Mouse (Mus musculus) embryonic stem cell, embryonic (primary cell): ENCODE results near the gene Tlcd1.

Source experiments
- CTCF ChIA-PET, 4 experiments: fragments of 300-600 bp in 2 of 4; fragments of 350-600 bp in 2 of 4; sonication (Branson Sonifier 250); formaldehyde crosslinking; loops; one replicate each; lab custom pipeline; 2022; ENCODE audit warnings: inconsistent platforms in 2 of 4; lab: Charles Lee
- POLR2A ChIA-PET, 4 experiments: fragments of 300-600 bp in 2 of 4; fragments of 350-600 bp in 2 of 4; sonication (Branson Sonifier 250); formaldehyde crosslinking; loops; one replicate each; lab custom pipeline; 2022; ENCODE audit warnings: antibody characterized with exemption in 4 of 4, inconsistent platforms in 1 of 4; lab: Charles Lee

Tlcd1 gene

GRCm38 (mm10) chr11:78153778-78154177, 22.7 kb upstream of the Tlcd1 start:
- ChIA-PET CTCF (no interaction called here), POLR2A (interaction anchor here in 3 of 4 experiments (0.5 to 3.4 kb wide), 6 partner anchors 8 to 556 kb away, joined by 3 to 18 read pairs (median 4); partner anchors contain the start of genes Fam222b (in 1 of the 3) and Rpl23a (in 1 of the 3))

DNA sequence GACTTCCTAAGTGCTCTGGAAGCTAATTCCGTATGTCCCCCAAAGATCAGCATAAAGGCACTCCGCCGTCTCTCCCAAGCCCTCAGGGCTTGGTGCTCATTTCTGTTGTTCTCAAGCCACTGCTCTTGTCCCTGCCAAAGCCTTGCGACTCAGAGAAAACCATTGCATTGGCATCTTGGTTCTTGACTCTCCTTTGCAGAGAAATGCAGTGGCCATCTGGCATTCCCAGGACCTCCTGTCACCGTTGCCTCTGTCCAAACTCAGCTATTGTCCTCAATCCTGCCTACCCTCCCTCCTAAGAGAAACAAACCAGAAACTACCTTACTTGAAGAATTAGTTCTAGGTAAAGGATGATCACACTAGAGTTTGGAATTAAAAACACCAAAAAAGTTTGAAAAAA, 20.8 kb upstream of the Tlcd1 start:
- POLR2A ChIA-PET: interaction anchor here in 3 of 4 experiments (0.9 to 18.3 kb wide), 9 partner anchors 8 to 75 kb away, joined by 3 to 438 read pairs (median 4); partner anchors contain the start of genes Nek8 (in 2 of the 3), Rpl23a (in 2 of the 3), Tlcd1 (in 2 of the 3) and Eral1 (in 1 of the 3)

GRCm38 (mm10) chr11:78156156-78156699, 20.3 kb upstream of the Tlcd1 start:
- ChIA-PET POLR2A (interaction anchor here in 2 of 4 experiments (0.7 to 19.7 kb wide), 8 partner anchors 8 to 61 kb away, joined by 3 to 461 read pairs (median 4); partner anchors contain the start of genes Nek8 (in 2 of the 2), Rpl23a (in 2 of the 2), Tlcd1 (in 2 of the 2) and Fam222b (in 1 of the 2)), CTCF (interaction anchor here in 2 of 4 experiments (0.7 to 2.4 kb wide), 3 partner anchors 15 to 701 kb away, joined by 3 to 12 read pairs (median 5); no protein-coding TSS in a partner anchor)

More for the DNA sequence above, 20.8 kb upstream of the Tlcd1 start:
- CTCF ChIA-PET: interaction anchor here in 2 of 4 experiments (0.7 to 2.4 kb wide), 4 partner anchors 16 to 702 kb away, joined by 3 to 12 read pairs (median 4); no protein-coding TSS in a partner anchor

DNA sequence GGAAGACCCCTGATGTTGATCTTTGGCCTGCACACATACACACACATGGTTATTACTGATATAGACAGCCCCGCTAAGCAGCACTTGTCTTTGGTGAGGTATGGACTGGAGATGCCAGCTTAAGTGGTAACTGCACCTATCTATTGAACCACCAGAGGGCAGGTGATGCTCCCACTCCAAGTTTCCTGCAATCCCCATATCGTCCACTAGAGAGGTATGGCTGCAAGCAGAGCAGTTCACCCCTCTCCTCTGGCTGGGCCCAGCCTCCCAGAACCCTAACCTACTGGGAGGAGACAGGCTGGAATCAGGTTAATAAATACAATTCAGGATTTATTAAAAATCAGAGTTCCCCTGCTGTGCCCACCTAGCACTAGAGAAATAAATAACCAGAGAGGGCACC, 17.4 kb upstream of the Tlcd1 start:
- ChIA-PET POLR2A (interaction anchor here (0.6 to 19.7 kb wide), 21 partner anchors 8 to 177 kb away, joined by 3 to 461 read pairs (median 4); partner anchors contain the start of genes Rpl23a (in 3 of the 4), Nek8 (in 2 of the 4), Tlcd1 (in 2 of the 4) and Fam222b (in 1 of the 4)), CTCF (interaction anchor here (0.6 to 5.6 kb wide), 35 partner anchors 11 to 188 kb away, joined by 3 to 85 read pairs (median 4); partner anchors contain the start of genes Nek8 (in 2 of the 4), Tlcd1 (in 2 of the 4), Dhrs13 (in 1 of the 4) and Fam222b (in 1 of the 4))

DNA sequence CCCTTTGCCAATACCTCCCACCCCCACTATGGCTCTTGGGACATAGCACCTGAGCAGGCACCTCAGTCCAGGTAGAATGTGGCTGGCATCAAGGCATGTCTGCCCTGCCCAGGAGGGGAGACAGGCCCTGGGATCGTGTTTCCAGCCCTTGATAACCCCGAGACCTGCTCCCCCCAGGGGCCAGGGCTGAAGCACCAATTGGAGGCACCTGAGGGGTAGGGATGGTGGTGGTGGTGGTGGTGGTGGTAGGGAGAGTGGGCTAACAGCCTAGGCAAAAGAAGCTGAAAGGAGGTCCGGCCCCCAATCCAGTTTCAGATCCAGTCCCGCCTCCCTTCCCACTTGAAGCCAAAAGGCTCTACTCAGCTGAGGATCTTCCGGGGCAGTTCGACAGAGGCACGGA, 17.0 kb upstream of the Tlcd1 start:
- CTCF ChIA-PET: interaction anchor here (0.6 to 5.6 kb wide), 25 partner anchors 11 to 188 kb away, joined by 3 to 85 read pairs (median 5); partner anchors contain the start of genes Nek8 (in 2 of the 4), Tlcd1 (in 2 of the 4), Dhrs13 (in 1 of the 4) and Eral1 (in 1 of the 4)
- POLR2A ChIA-PET: interaction anchor here (0.6 to 19.7 kb wide), 17 partner anchors 8 to 178 kb away, joined by 3 to 461 read pairs (median 4); partner anchors contain the start of genes Nek8 (in 2 of the 4), Rpl23a (in 2 of the 4), Tlcd1 (in 2 of the 4) and Phf12 (in 1 of the 4)

GRCm38 (mm10) chr11:78160171-78160570, 16.3 kb upstream of the Tlcd1 start:
- POLR2A ChIA-PET: interaction anchor here in 3 of 4 experiments (0.6 to 19.7 kb wide), 11 partner anchors 7 to 178 kb away, joined by 3 to 461 read pairs (median 5); partner anchors contain the start of genes Nek8 (in 2 of the 3), Rpl23a (in 2 of the 3), Tlcd1 (in 2 of the 3) and Phf12 (in 1 of the 3)
- CTCF ChIA-PET: interaction anchor here (0.6 to 5.6 kb wide), 13 partner anchors 10 to 189 kb away, joined by 3 to 85 read pairs (median 7); partner anchors contain the start of genes Nek8 (in 2 of the 4), Tlcd1 (in 2 of the 4) and Eral1 (in 1 of the 4)

GRCm38 (mm10) chr11:78160675-78161074, 15.8 kb upstream of the Tlcd1 start:
- ChIA-PET POLR2A (interaction anchor here in 3 of 4 experiments (0.6 to 19.7 kb wide), 12 partner anchors 7 to 179 kb away, joined by 3 to 461 read pairs (median 5); partner anchors contain the start of genes Nek8 (in 2 of the 3), Rpl23a (in 2 of the 3), Tlcd1 (in 2 of the 3) and Phf12 (in 1 of the 3)), CTCF (interaction anchor here (0.6 to 5.6 kb wide), 9 partner anchors 10 to 141 kb away, joined by 3 to 85 read pairs (median 8); partner anchors contain the start of genes Nek8 (in 1 of the 4) and Tlcd1 (in 1 of the 4))

- ChIA-PET CTCF (interaction anchor here in 2 of 4 experiments (0.6 to 5.6 kb wide), 5 partner anchors 9 to 61 kb away, joined by 3 to 85 read pairs (median 4); no protein-coding TSS in a partner anchor), POLR2A (interaction anchor here in 2 of 4 experiments (1.1 to 19.7 kb wide), 7 partner anchors 8 to 177 kb away, joined by 3 to 461 read pairs (median 5); partner anchors contain the start of genes Nek8 (in 2 of the 2), Rpl23a (in 2 of the 2), Tlcd1 (in 2 of the 2) and Eral1 (in 1 of the 2))
Measured at GRCm38 (mm10) chr11:78161169-78161568, 15.3 kb upstream of the Tlcd1 start.

- POLR2A ChIA-PET: interaction anchor here (0.7 to 19.7 kb wide), 12 partner anchors 9 to 178 kb away, joined by 3 to 461 read pairs (median 4); partner anchors contain the start of genes Rpl23a (in 3 of the 4), Nek8 (in 2 of the 4), Tlcd1 (in 2 of the 4) and Eral1 (in 1 of the 4)
Measured at GRCm38 (mm10) chr11:78161968-78162367, 14.5 kb upstream of the Tlcd1 start.

GRCm38 (mm10) chr11:78162504-78162903, 14.0 kb upstream of the Tlcd1 start:
- ChIA-PET CTCF (interaction anchor here in 3 of 4 experiments (1.1 to 5.6 kb wide), 5 partner anchors 8 to 178 kb away, joined by 3 to 85 read pairs (median 5); partner anchors contain the start of gene Dhrs13 (in 1 of the 3)), POLR2A (interaction anchor here in 3 of 4 experiments (1.2 to 19.7 kb wide), 12 partner anchors 9 to 178 kb away, joined by 3 to 461 read pairs (median 4); partner anchors contain the start of genes Rpl23a (in 3 of the 3), Nek8 (in 2 of the 3), Tlcd1 (in 2 of the 3) and Fam222b (in 1 of the 3))

More at GRCm38 (mm10) chr11:78161968-78162367, 14.5 kb upstream of the Tlcd1 start:
- CTCF ChIA-PET: interaction anchor here in 2 of 4 experiments (1.0 to 5.6 kb wide), 3 partner anchors 9 to 16 kb away, joined by 3 to 85 read pairs (median 4); no protein-coding TSS in a partner anchor

- POLR2A ChIA-PET: interaction anchor here in 3 of 4 experiments (0.6 to 19.7 kb wide), 33 partner anchors 8 to 424 kb away, joined by 3 to 461 read pairs (median 4); partner anchors contain the start of genes Nek8 (in 3 of the 3), Tlcd1 (in 3 of the 3), Rpl23a (in 2 of the 3) and Eral1 (in 1 of the 3)
Measured at GRCm38 (mm10) chr11:78163045-78163444, 13.5 kb upstream of the Tlcd1 start.

GRCm38 (mm10) chr11:78163681-78164603, 12.6 kb upstream of the Tlcd1 start:
- CTCF ChIA-PET: interaction anchor here (0.6 to 5.2 kb wide), 16 partner anchors 8 to 426 kb away, joined by 3 to 28 read pairs (median 4); partner anchors contain the start of genes Dhrs13 (in 1 of the 4), Nek8 (in 1 of the 4), Rpl23a (in 1 of the 4) and Tlcd1 (in 1 of the 4)
- POLR2A ChIA-PET: interaction anchor here (0.6 to 19.7 kb wide), 40 partner anchors 8 to 476 kb away, joined by 3 to 461 read pairs (median 4); partner anchors contain the start of genes Nek8 (in 3 of the 4), Tlcd1 (in 3 of the 4), Rpl23a (in 2 of the 4) and Eral1 (in 1 of the 4)

More at GRCm38 (mm10) chr11:78163045-78163444, 13.5 kb upstream of the Tlcd1 start:
- CTCF ChIA-PET: interaction anchor here (0.6 to 2.1 kb wide), 12 partner anchors 9 to 236 kb away, joined by 3 to 15 read pairs (median 4); partner anchors contain the start of genes Dhrs13 (in 1 of the 4) and Rpl23a (in 1 of the 4)

GRCm38 (mm10) chr11:78164604-78164923, 11.9 kb upstream of the Tlcd1 start:
- POLR2A ChIA-PET: interaction anchor here in 3 of 4 experiments (0.9 to 19.7 kb wide), 15 partner anchors 11 to 260 kb away, joined by 3 to 461 read pairs (median 5); partner anchors contain the start of genes Nek8 (in 2 of the 3), Rpl23a (in 2 of the 3), Tlcd1 (in 2 of the 3) and Eral1 (in 1 of the 3)

GRCm38 (mm10) chr11:78164924-78165760, 11.4 kb upstream of the Tlcd1 start, which contains the start of gene Traf4:
Gene Traf4 (minus strand): TSS chr11:78165589.
- CTCF ChIA-PET: interaction anchor here in 1 of 4 experiments (1.5 to 5.2 kb wide), 2 partner anchors 12 to 184 kb away, joined by 4 to 28 read pairs; partner anchors contain the start of genes Nek8 and Tlcd1
- POLR2A ChIA-PET: interaction anchor here in 3 of 4 experiments (0.6 to 19.7 kb wide), 25 partner anchors 12 to 261 kb away, joined by 3 to 461 read pairs (median 5); partner anchors contain the start of genes Rpl23a (in 3 of the 3), Nek8 (in 2 of the 3), Phf12 (in 2 of the 3) and Tlcd1 (in 2 of the 3)

More at GRCm38 (mm10) chr11:78164604-78164923, 11.9 kb upstream of the Tlcd1 start:
- CTCF ChIA-PET: interaction anchor here in 3 of 4 experiments (0.7 to 5.2 kb wide), 6 partner anchors 8 to 427 kb away, joined by 3 to 28 read pairs (median 5); partner anchors contain the start of genes Nek8 (in 1 of the 3) and Tlcd1 (in 1 of the 3)
